Comparison of ENCODE assay signal across 8 mouse cellular contexts in genomic region chr4:151996951-151997222, GRCm38 (mm10). TPM values are rescaled to one million over a fixed set of nuclear protein-coding genes. Genes with fewer than 3 reads are reported as not detected.
DNase-seq lines count a peak whose midpoint lies in the region; ATAC-seq lines count a peak whose summit lies in the region.

No protein-coding gene starts in this region.

- no peaks in the 10 kb centered on the region for H3K9me3 ChIP-seq in kidney, embryonic 15.5 days (replicated peaks)
- no peaks in the 10 kb centered on the region for H3K9me3 ChIP-seq in hindbrain, embryonic 15.5 days
- no peaks in the 10 kb centered on the region for H3K9me3 ChIP-seq in midbrain, embryonic 15.5 days

- DNase-seq in kidney, postnatal 14 days: no peak
- DNase-seq in c-Kit-negative CD71-positive TER-119-positive erythroid progenitor cells, embryonic 14.5 days (ENCODE audit: low read depth, low spot score): peak; percentile 40
- DNase-seq in ovary, postnatal 36 days (ENCODE audit: low spot score): no peak
- DNase-seq in adrenal gland, adult 2 months: no peak
- no peak for DNase-seq in B cell, adult 2 months

- ATAC-seq in kidney, embryonic 15.5 days (replicated peaks; ENCODE audit: low FRiP score): no peak
- ATAC-seq in hindbrain, embryonic 15.5 days (ENCODE audit: low FRiP score, low read depth): no peak
- ATAC-seq in midbrain, embryonic 15.5 days (replicated peaks): no peak

- peak overlapping the region; percentile 91 for H3K27ac ChIP-seq in kidney, embryonic 15.5 days
- peak overlapping the region; percentile 90 for H3K27ac ChIP-seq in hindbrain, embryonic 15.5 days (replicated peaks)
- peak overlapping the region; percentile 87 for H3K27ac ChIP-seq in midbrain, embryonic 15.5 days

- peak overlapping the region; percentile 80 for H3K9ac ChIP-seq in kidney, embryonic 15.5 days
- peak overlapping the region; percentile 54 for H3K9ac ChIP-seq in hindbrain, embryonic 15.5 days
- peak overlapping the region; percentile 61 for H3K9ac ChIP-seq in midbrain, embryonic 15.5 days

- 6% methylated on average over 13 of the region's 13 CpGs for WGBS in kidney, embryonic 15.5 days
- 5% methylated on average over 13 of the region's 13 CpGs for WGBS in hindbrain, embryonic 15.5 days
- 7% methylated on average over 13 of the region's 13 CpGs for WGBS in midbrain, embryonic 15.5 days

- no peaks in the 10 kb centered on the region for H3K27me3 ChIP-seq in kidney, embryonic 15.5 days
- H3K27me3 ChIP-seq in hindbrain, embryonic 15.5 days: no peaks in the 10 kb centered on the region
- H3K27me3 ChIP-seq in midbrain, embryonic 15.5 days (replicated peaks): no peaks in the 10 kb centered on the region

- H3K4me1 ChIP-seq in kidney, embryonic 15.5 days: peaks cover 32% of the 10 kb centered on the region
- H3K4me1 ChIP-seq in hindbrain, embryonic 15.5 days (replicated peaks): peaks cover 25% of the 10 kb centered on the region
- H3K4me1 ChIP-seq in midbrain, embryonic 15.5 days: peaks cover 22% of the 10 kb centered on the region

- H3K4me3 ChIP-seq in kidney, embryonic 15.5 days (replicated peaks): peak overlapping the region; percentile 98
- H3K4me3 ChIP-seq in hindbrain, embryonic 15.5 days: peak overlapping the region; percentile 99
- H3K4me3 ChIP-seq in midbrain, embryonic 15.5 days: peak overlapping the region; percentile 97

- peak overlapping the region; percentile 88 for H3K4me2 ChIP-seq in kidney, embryonic 15.5 days
- H3K4me2 ChIP-seq in hindbrain, embryonic 15.5 days: peak overlapping the region; percentile 87
- peak overlapping the region; percentile 95 for H3K4me2 ChIP-seq in midbrain, embryonic 15.5 days

- H3K36me3 ChIP-seq in kidney, embryonic 15.5 days: peaks cover 19% of the 10 kb centered on the region
- peaks cover 5% of the 10 kb centered on the region for H3K36me3 ChIP-seq in hindbrain, embryonic 15.5 days
- H3K36me3 ChIP-seq in midbrain, embryonic 15.5 days (replicated peaks): peaks cover 4% of the 10 kb centered on the region; the same call in 1 of the 2 replicates

RNA-seq across cellular contexts. Expression of gene Phf13, which starts 0.8 kb away (rescaled TPM):
- polyA plus RNA-seq in kidney, embryonic 15.5 days (2015; fragmentation: Nextera tagmentation; extraction: Ambion mirVana): 31.2 and 32.1 TPM in 2 replicates
- 23.1 and 25.5 TPM in 2 replicates for polyA plus RNA-seq in hindbrain, embryonic 15.5 days (2015; fragmentation: Nextera tagmentation; extraction: Ambion mirVana)
- polyA plus RNA-seq in midbrain, embryonic 15.5 days (2015; fragmentation: Nextera tagmentation; extraction: Ambion mirVana): 22.5 and 22.7 TPM in 2 replicates
- 10 to 100 TPM; 12.1 to 14.2 TPM for total RNA-seq in adrenal gland, adult 2 months (2021)
- 22.8 and 24.3 TPM in 2 replicates for polyA plus RNA-seq in adrenal gland, adult 2 months (2012; rRNA removed)

RNA-seq across cellular contexts. Expression of gene Thap3, which starts 8.1 kb away (rescaled TPM):
- 39.2 and 44.8 TPM in 2 replicates for polyA plus RNA-seq in kidney, embryonic 15.5 days (2015; fragmentation: Nextera tagmentation; extraction: Ambion mirVana)
- 35.7 and 36.7 TPM in 2 replicates for polyA plus RNA-seq in hindbrain, embryonic 15.5 days (2015; fragmentation: Nextera tagmentation; extraction: Ambion mirVana)
- 38.3 and 39.5 TPM in 2 replicates for polyA plus RNA-seq in midbrain, embryonic 15.5 days (2015; fragmentation: Nextera tagmentation; extraction: Ambion mirVana)
- 10 to 100 TPM; 13.8 to 24.1 TPM for total RNA-seq in adrenal gland, adult 2 months (2021)
- polyA plus RNA-seq in adrenal gland, adult 2 months (2012; rRNA removed): 64.6 and 88.7 TPM in 2 replicates

RNA-seq across cellular contexts. Expression of gene Klhl21, which starts 11.7 kb away (rescaled TPM):
- polyA plus RNA-seq in kidney, embryonic 15.5 days (2015; fragmentation: Nextera tagmentation; extraction: Ambion mirVana): 11.7 and 12.5 TPM in 2 replicates
- 4.7 and 5.4 TPM in 2 replicates for polyA plus RNA-seq in hindbrain, embryonic 15.5 days (2015; fragmentation: Nextera tagmentation; extraction: Ambion mirVana)
- 3.6 and 4.0 TPM in 2 replicates for polyA plus RNA-seq in midbrain, embryonic 15.5 days (2015; fragmentation: Nextera tagmentation; extraction: Ambion mirVana)
- total RNA-seq in adrenal gland, adult 2 months (2021): 10 to 100 TPM; 17.8 to 23.7 TPM
- 70.8 and 71.2 TPM in 2 replicates for polyA plus RNA-seq in adrenal gland, adult 2 months (2012; rRNA removed)

RNA-seq across cellular contexts. Expression of gene Zbtb48, which starts 30.6 kb away (rescaled TPM):
- polyA plus RNA-seq in kidney, embryonic 15.5 days (2015; fragmentation: Nextera tagmentation; extraction: Ambion mirVana): 17.7 and 23.8 TPM in 2 replicates
- 18.3 and 18.5 TPM in 2 replicates for polyA plus RNA-seq in hindbrain, embryonic 15.5 days (2015; fragmentation: Nextera tagmentation; extraction: Ambion mirVana)
- polyA plus RNA-seq in midbrain, embryonic 15.5 days (2015; fragmentation: Nextera tagmentation; extraction: Ambion mirVana): 22.1 and 23.9 TPM in 2 replicates
- total RNA-seq in adrenal gland, adult 2 months (2021): 10 to 100 TPM in 1 of 2 experiments, 1 to 10 TPM in 1; 7.9 to 10.2 TPM
- 9.1 and 10.5 TPM in 2 replicates for polyA plus RNA-seq in adrenal gland, adult 2 months (2012; rRNA removed)

RNA-seq across cellular contexts. Expression of gene Tas1r1, which starts 41.5 kb away (rescaled TPM):
- 0.45 and 0.86 TPM in 2 replicates for polyA plus RNA-seq in kidney, embryonic 15.5 days (2015; fragmentation: Nextera tagmentation; extraction: Ambion mirVana)
- polyA plus RNA-seq in hindbrain, embryonic 15.5 days (2015; fragmentation: Nextera tagmentation; extraction: Ambion mirVana): 1.6 and 1.8 TPM in 2 replicates
- polyA plus RNA-seq in midbrain, embryonic 15.5 days (2015; fragmentation: Nextera tagmentation; extraction: Ambion mirVana): 1.5 and 1.6 TPM in 2 replicates
- 1 to 10 TPM in 1 of 2 experiments, not detected in 1; 1.4 TPM for total RNA-seq in adrenal gland, adult 2 months (2021)
- polyA plus RNA-seq in adrenal gland, adult 2 months (2012; rRNA removed): 0.09 TPM in 1 of 2 replicates, not detected in the other
